Mouse (Mus musculus): ENCODE results near the gene Rac2.

DNA sequence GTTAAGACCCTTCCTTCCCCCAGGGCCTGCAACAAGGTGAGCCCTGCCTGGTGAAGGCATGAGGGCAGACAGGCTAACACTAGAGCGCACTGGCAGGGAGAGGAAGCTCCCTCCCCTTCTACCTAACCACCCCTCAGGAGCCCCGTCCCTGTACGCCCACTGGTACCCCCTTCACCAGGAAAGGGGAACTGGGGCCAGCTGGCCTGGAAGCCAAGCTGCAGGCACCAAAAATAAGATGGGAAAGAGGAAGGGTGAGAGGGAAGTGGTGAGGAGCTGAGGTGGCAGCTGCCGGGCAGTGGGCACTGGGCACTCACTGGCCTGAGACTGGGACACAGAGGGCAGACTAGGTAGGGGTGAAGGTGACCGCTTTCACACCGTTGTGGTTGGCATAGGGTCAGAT lies 26.5 kb upstream of the Rac2 start:
- TF ChIP-seq CTCF (IDR thresholded peaks at IDR 0.05; ENCODE audit: low read depth) (no peak), EP300 (optimal IDR thresholded peaks at IDR 0.05) (no peak)

All from stomach, postnatal 0 days (tissue).